Mouse (Mus musculus) midbrain, embryonic 13.5 days (tissue): Measurements from ENCODE around the gene Prpf8. TPM values are rescaled to one million over a fixed set of nuclear protein-coding genes. Genes with fewer than 3 reads are reported as not detected.

ENCODE experiments used
- ATAC-seq: fragments of 200-750 bp; cut with Nextera tagmentation; 2 replicates; pipeline ENCODE4 v1.8.0; 2017; ENCODE audit warnings: mild to moderate bottlenecking, moderate TSS enrichment, moderate library complexity
- H3K27ac ChIP-seq: fragments of 300-500 bp; sonication (generic); 2 replicates; pipeline ENCODE4 v1.5.1; 2015; ENCODE audit warnings: inconsistent platforms, mild to moderate bottlenecking, moderate library complexity
- H3K27me3 ChIP-seq: fragments of 300-500 bp; sonication (generic); 2 replicates; pipeline ENCODE4 v1.6.1; 2015; ENCODE audit warnings: mild to moderate bottlenecking, inconsistent platforms
- H3K36me3 ChIP-seq: fragments of 300-500 bp; sonication (generic); 2 replicates; pipeline ENCODE4 v1.6.1; 2015; ENCODE audit warnings: mild to moderate bottlenecking, inconsistent platforms
- H3K4me1 ChIP-seq: fragments of 300-500 bp; sonication (generic); replicated peaks from 2 replicates; pipeline ENCODE4 v1.6.1; 2015; ENCODE audit warnings: inconsistent platforms
- H3K4me2 ChIP-seq: fragments of 300-500 bp; sonication (generic); replicated peaks from 2 replicates; pipeline ENCODE4 v1.6.1; 2015; ENCODE audit warnings: moderate library complexity, mild to moderate bottlenecking, inconsistent platforms
- H3K4me3 ChIP-seq: fragments of 300-500 bp; sonication (generic); replicated peaks from 2 replicates; pipeline ENCODE4 v1.5.1; 2015; ENCODE audit warnings: mild to moderate bottlenecking, inconsistent platforms
- H3K9ac ChIP-seq: fragments of 300-500 bp; sonication (generic); replicated peaks from 2 replicates; pipeline ENCODE4 v1.6.1; 2015; ENCODE audit warnings: mild to moderate bottlenecking, inconsistent platforms
- H3K9me3 ChIP-seq: fragments of 300-500 bp; sonication (generic); 2 replicates; pipeline ENCODE4 v1.6.1; 2016; ENCODE audit warnings: mild to moderate bottlenecking, inconsistent platforms
- WGBS: fragments of 180-500 bp; shearing (Covaris S2); methylation state at CpG from one replicate; pipeline ENCODE4 v1.1.7; 2015; 5-methylcytosine and 5-hydroxymethylcytosine counted together
- polyA plus RNA-seq: library from polyadenylated mRNA; unstranded; fragments of >200 nt; fragmentation: Nextera tagmentation; extraction: Ambion mirVana; gene quantifications from 2 replicates; pipeline ENCODE4 v1.2.1, GENCODE M21; 2015

The Prpf8 gene
- polyA plus RNA-seq, 1 experiment from 2014 or later, result 61.8 TPM

DNA sequence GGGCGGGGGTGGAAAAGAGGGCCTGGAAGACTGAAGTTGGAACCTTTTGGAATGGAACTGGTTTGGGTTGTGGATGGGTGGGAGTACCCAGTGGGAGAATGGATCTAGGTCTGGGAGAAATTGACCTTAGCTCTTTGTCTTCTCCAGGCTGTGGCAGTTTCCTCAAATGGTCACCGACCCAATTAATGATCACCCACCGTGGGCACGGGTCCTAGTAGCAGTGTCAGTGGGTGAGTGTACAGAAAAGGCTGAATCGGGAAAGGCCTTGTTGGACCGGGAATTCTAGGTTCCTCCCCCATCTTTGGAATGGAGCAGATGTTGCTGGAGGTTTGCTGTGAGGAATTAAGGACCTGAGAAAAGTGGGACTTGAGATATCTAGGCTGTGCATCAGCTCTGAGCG lies 18.2 kb upstream of the Prpf8 start:
- Histone ChIP-seq H3K4me1 (peaks cover 11% of the 10 kb centered on the region), H3K9me3 (no peaks in the 10 kb centered on the region), H3K27ac (no peak overlapping the region), H3K36me3 (peaks cover 19% of the 10 kb centered on the region), H3K9ac (no peak overlapping the region), H3K27me3 (peaks cover 7% of the 10 kb centered on the region; the same call in 1 of the 2 replicates), H3K4me3 (peak overlapping the region; percentile 26; the same call in 1 of the 2 replicates), H3K4me2 (peak overlapping the region; percentile 51)
- ATAC-seq, result no peak
- 65% methylated on average over 7 of the region's 7 CpGs for WGBS

DNA sequence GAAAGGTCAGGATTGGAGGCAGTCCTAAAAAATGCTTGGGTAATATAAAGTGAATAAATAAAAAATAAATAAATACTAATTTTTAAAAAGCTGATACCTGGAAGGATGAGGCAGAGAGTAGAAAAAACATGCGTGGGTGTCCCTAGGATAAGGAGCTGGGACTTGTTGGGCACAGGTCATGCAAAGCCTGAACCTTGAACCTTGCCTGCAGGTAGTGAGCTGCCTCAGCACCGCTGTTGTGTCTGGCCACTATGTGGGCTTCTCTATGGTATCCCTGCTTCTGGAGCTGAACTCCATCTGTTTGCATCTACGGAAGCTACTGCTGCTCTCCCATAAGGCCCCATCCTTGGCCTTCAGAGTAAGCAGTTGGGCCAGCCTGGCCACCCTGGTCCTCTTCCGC lies 17.4 kb upstream of the Prpf8 start:
- peaks cover 8% of the 10 kb centered on the region for H3K4me1 ChIP-seq
- no peak overlapping the region for H3K4me2 ChIP-seq
- 94% methylated on average over 4 of the region's 4 CpGs for WGBS
- no peak for ATAC-seq
- no peak overlapping the region for H3K9ac ChIP-seq
- no peaks in the 10 kb centered on the region for H3K9me3 ChIP-seq
- peaks cover 19% of the 10 kb centered on the region for H3K36me3 ChIP-seq
- no peak overlapping the region for H3K27ac ChIP-seq
- H3K27me3 ChIP-seq, result peaks cover 7% of the 10 kb centered on the region; the same call in 1 of the 2 replicates
- H3K4me3 ChIP-seq, result no peak overlapping the region

DNA sequence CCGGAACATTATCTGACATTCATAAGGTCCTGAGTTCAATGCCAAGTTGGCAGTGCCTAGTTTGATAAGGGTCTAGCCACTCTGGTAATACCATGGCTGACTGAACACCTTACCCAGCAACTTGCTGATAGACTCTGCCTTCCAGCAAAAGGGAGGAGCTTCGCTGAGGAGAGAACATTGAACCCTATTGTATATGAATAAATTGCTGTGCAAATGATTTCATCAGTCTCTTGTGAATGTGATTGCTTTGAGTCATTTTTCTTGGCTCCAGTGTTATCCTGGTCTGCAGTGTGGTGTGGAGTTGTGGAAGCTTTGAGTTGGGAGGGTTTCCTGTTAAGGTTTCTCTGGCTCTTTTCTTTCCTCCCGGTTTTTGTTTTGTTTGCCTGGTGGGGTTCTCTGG lies 15.9 kb upstream of the Prpf8 start:
- no peak overlapping the region for H3K27ac ChIP-seq
- no peak for ATAC-seq
- H3K4me3 ChIP-seq, result no peak overlapping the region
- H3K27me3 ChIP-seq, result peaks cover 7% of the 10 kb centered on the region; the same call in 1 of the 2 replicates
- no peaks in the 10 kb centered on the region for H3K9me3 ChIP-seq
- H3K9ac ChIP-seq, result no peak overlapping the region
- 82% methylated on average over 3 of the region's 3 CpGs for WGBS
- peaks cover 7% of the 10 kb centered on the region; the same call in 1 of the 2 replicates for H3K36me3 ChIP-seq
- no peak overlapping the region for H3K4me2 ChIP-seq
- H3K4me1 ChIP-seq, result peaks cover 8% of the 10 kb centered on the region

DNA sequence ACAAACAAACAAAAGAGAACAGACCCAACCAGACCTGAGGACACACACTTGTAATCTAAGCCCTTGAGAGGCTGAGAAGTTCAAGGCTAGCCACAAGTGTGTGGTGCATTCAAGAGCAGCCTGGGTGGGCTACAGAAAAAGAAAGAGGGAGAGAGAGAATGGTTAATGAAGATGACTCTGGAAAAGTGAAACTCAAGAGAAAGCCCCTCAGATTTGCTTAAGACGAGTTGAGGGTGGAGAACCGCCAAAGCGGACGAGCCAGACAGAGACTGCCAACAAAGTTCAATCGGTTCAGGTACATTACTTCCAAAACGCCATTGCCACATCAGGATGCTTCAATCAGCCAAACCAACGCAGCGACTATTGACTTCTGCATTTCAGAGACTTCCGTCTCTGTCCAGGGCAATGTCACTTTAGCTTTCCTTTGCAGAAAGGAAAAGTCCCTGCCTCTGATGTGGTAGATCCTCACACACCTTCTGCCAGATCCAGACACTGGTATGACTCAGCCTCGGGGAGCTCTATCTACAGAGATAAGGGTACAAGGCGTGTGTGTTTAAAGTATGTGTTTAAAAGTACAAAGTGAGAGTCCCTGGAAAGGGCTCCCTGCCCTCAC lies 14.0 kb upstream of the Prpf8 start:
- Histone ChIP-seq H3K4me1 (peaks cover 6% of the 10 kb centered on the region), H3K27me3 (peaks cover 4% of the 10 kb centered on the region; the same call in 1 of the 2 replicates), H3K4me2 (no peak overlapping the region), H3K9me3 (no peaks in the 10 kb centered on the region), H3K27ac (no peak overlapping the region), H3K36me3 (no peaks in the 10 kb centered on the region), H3K9ac (no peak overlapping the region), H3K4me3 (no peak overlapping the region)
- no peak for ATAC-seq
- 82% methylated on average over 11 of the region's 11 CpGs for WGBS

DNA sequence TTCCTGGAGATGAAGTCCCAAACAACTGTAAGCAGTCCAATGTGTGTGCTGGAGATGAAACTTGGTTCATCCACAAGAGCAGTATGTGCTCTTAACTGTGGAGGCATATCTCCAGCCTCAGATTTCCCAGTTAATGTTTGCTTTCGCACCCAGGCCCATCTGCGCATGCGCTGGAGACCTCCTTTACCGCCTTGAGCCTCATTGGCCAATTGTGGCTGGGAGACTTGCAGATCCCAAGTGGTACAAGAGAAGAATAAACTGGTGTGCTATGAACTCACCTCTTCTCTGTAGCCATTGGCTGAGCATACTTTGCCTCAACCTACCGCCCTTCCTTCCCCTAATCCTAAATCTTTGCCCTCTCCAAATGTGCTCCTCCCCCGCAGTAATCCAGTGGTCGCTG lies 13.2 kb upstream of the Prpf8 start:
- no peak overlapping the region for H3K9ac ChIP-seq
- H3K36me3 ChIP-seq, result no peaks in the 10 kb centered on the region
- no peak for ATAC-seq
- WGBS, result 63% methylated on average over 7 of the region's 7 CpGs
- H3K4me3 ChIP-seq, result no peak overlapping the region
- no peak overlapping the region for H3K4me2 ChIP-seq
- no peaks in the 10 kb centered on the region for H3K4me1 ChIP-seq
- H3K9me3 ChIP-seq, result no peaks in the 10 kb centered on the region
- H3K27ac ChIP-seq, result no peak overlapping the region
- 0 out of 2 replicates have a peak, but pooled peaks cover 3% of the 10 kb centered on the region for H3K27me3 ChIP-seq

DNA sequence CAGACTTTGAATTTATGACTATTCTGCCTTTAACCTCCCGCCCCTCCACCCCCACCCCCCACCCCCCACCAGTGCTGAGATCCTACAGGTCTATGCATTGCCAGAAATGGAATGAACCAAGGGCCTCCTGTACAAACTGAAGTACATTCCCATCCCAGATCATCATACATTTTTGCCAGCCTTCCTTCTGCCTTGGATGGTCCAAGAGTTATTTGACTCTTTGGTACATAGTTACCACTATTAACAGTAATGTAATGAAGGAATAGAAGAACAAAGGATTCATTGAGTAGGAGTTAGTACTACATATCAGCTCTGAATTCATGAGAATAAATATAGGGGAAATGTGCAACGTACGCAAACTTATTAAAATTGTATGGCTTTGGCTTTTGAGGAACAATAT lies 424 bp upstream of the Prpf8 start:
- ATAC-seq, result peak; percentile 51

DNA sequence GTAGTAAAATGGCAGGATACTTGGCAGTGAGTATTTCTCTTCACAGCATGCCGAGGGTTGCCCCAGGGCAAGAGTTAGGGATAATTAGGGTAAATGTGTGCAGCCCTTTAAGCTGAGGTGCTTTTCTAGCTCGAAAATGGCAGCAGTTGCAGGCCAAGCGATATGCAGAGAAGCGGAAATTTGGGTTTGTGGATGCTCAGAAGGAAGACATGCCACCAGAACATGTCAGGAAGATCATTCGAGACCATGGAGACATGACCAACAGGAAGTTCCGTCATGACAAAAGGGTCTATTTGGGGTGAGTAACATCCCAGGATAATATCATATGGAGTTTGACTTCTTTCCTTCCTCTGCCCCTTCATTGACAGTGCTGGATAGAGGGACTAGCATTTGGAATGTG lies 880 bp downstream of the Prpf8 start:
- peaks cover 18% of the 10 kb centered on the region for H3K4me1 ChIP-seq
- no peak overlapping the region for H3K27ac ChIP-seq
- peak overlapping the region; percentile 99 for H3K4me2 ChIP-seq
- H3K9ac ChIP-seq, result peak overlapping the region; percentile 99
- ATAC-seq, result no peak
- H3K4me3 ChIP-seq, result peak overlapping the region; percentile 100
- H3K27me3 ChIP-seq, result peaks cover 10% of the 10 kb centered on the region; the same call in 1 of the 2 replicates
- H3K36me3 ChIP-seq, result peaks cover 36% of the 10 kb centered on the region
- H3K9me3 ChIP-seq, result no peaks in the 10 kb centered on the region
- 46% methylated on average over 6 of the region's 6 CpGs for WGBS

More for the DNA sequence above, 424 bp upstream of the Prpf8 start:
- Histone ChIP-seq H3K4me1 (peaks cover 18% of the 10 kb centered on the region), H3K36me3 (peaks cover 23% of the 10 kb centered on the region), H3K4me2 (peak overlapping the region; percentile 36), H3K27ac (no peak overlapping the region; the same call in 1 of the 2 replicates), H3K9ac (no peak overlapping the region), H3K4me3 (peak overlapping the region; percentile 100), H3K9me3 (no peaks in the 10 kb centered on the region), H3K27me3 (peaks cover 10% of the 10 kb centered on the region; the same call in 1 of the 2 replicates)
- WGBS, result 26% methylated on average over 3 of the region's 3 CpGs

DNA sequence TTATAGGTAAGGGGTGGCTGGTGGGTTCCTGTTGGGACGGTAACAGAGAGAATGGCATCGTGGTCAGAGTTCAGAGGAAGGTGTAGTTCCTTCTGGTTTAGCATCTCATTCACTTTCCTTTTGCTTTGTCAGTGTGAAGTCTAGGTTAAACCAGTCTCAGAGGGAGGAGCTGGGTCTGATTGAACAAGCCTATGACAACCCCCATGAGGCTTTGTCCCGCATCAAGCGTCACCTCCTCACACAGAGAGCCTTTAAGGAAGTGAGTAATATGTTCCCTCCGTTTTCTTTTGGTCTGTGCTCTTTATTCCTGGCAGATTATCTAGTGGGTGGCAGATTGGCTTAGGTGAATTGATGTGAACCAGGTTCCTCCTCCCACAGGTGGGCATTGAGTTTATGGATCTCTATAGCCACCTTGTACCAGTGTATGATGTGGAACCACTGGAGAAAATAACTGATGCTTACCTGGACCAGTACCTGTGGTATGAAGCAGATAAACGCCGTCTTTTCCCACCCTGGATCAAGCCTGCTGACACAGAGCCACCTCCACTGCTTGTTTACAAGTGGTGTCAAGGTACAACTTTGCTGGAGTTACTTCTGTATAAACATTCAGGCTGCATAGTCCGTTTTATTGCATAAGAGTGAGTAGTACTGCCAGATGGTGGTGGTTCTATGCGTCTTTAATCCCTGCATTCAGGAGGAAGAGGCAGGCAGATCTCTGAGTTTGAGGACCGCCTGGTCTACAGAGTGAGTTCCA lies 7.9 kb downstream of the Prpf8 start:
- Histone ChIP-seq H3K4me3 (no peak overlapping the region), H3K4me1 (no peaks in the 10 kb centered on the region), H3K36me3 (peaks cover 99% of the 10 kb centered on the region), H3K27me3 (no peaks in the 10 kb centered on the region), H3K4me2 (no peak overlapping the region), H3K27ac (no peak overlapping the region), H3K9ac (no peak overlapping the region), H3K9me3 (no peaks in the 10 kb centered on the region)
- WGBS, result 94% methylated on average over 10 of the region's 10 CpGs
- ATAC-seq, result no peak

DNA sequence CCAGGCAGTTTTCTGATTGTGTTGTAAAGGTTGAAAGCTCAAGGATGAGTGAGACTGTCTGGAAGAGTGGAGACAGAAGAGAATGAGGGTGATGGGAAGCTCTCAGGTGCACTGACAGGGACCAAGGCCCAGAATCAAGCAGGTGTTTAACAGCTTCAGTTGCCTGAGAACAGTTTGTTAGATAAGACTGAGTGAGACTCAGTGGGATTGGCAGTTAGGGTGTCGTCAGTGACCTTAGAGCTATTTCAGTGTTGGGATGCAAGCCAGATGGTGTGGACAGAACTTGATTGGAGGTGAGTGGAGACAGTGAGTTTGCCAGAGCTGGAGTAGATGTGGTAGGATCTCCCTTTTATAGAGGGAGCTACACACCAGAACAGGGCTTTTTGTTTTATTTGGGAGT lies 11.5 kb downstream of the Prpf8 start:
- Histone ChIP-seq H3K9me3 (no peaks in the 10 kb centered on the region), H3K27me3 (no peaks in the 10 kb centered on the region), H3K9ac (no peak overlapping the region), H3K4me2 (no peak overlapping the region), H3K27ac (no peak overlapping the region), H3K4me3 (no peak overlapping the region), H3K36me3 (peaks cover 99% of the 10 kb centered on the region), H3K4me1 (no peaks in the 10 kb centered on the region)
- no peak for ATAC-seq
- WGBS, result 94% methylated on average over 1 of the region's 1 CpGs

DNA sequence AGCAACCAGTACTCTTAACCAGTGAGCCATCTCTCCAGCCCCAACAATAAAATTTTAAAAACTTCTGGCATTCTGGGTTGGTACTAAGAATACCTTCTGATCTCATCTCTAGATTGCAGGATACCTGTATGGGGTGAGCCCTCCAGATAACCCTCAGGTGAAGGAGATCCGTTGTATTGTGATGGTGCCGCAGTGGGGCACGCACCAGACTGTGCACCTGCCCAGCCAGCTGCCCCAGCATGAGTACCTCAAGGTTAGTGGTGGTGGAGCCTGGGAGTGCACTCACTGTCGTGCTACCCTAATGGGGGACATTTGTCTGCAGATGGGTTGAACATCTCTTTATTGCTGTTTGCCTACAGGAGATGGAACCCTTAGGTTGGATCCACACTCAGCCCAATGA lies 21.5 kb downstream of the Prpf8 start:
- H3K4me3 ChIP-seq, result no peak overlapping the region
- no peaks in the 10 kb centered on the region for H3K27me3 ChIP-seq
- H3K4me2 ChIP-seq, result no peak overlapping the region
- H3K9me3 ChIP-seq, result no peaks in the 10 kb centered on the region
- no peak overlapping the region for H3K9ac ChIP-seq
- H3K27ac ChIP-seq, result no peak overlapping the region
- WGBS, result 97% methylated on average over 4 of the region's 4 CpGs
- ATAC-seq, result no peak
- peaks cover 17% of the 10 kb centered on the region for H3K4me1 ChIP-seq
- H3K36me3 ChIP-seq, result peaks cover 73% of the 10 kb centered on the region

DNA sequence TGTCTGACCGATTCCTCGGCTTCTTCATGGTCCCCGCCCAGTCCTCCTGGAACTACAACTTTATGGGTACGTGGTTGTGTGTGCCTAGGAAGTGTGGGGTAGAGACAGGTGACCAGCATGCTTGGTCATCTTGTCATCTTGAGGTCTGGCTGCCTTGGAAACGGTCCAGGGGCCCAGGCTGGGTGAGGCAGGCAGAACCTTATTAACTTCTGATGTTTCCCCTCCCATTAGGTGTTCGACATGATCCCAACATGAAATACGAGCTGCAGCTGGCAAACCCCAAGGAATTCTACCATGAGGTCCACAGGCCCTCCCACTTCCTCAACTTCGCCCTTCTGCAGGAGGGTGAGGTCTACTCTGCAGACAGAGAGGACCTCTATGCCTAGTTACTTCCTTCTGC lies 22.3 kb downstream of the Prpf8 start:
- no peak overlapping the region for H3K4me3 ChIP-seq
- peaks cover 17% of the 10 kb centered on the region for H3K4me1 ChIP-seq
- peaks cover 66% of the 10 kb centered on the region for H3K36me3 ChIP-seq
- 91% methylated on average over 8 of the region's 8 CpGs for WGBS
- no peak overlapping the region for H3K4me2 ChIP-seq
- H3K27ac ChIP-seq, result no peak overlapping the region
- H3K9ac ChIP-seq, result no peak overlapping the region
- no peaks in the 10 kb centered on the region for H3K9me3 ChIP-seq
- no peaks in the 10 kb centered on the region for H3K27me3 ChIP-seq
- ATAC-seq, result no peak

DNA sequence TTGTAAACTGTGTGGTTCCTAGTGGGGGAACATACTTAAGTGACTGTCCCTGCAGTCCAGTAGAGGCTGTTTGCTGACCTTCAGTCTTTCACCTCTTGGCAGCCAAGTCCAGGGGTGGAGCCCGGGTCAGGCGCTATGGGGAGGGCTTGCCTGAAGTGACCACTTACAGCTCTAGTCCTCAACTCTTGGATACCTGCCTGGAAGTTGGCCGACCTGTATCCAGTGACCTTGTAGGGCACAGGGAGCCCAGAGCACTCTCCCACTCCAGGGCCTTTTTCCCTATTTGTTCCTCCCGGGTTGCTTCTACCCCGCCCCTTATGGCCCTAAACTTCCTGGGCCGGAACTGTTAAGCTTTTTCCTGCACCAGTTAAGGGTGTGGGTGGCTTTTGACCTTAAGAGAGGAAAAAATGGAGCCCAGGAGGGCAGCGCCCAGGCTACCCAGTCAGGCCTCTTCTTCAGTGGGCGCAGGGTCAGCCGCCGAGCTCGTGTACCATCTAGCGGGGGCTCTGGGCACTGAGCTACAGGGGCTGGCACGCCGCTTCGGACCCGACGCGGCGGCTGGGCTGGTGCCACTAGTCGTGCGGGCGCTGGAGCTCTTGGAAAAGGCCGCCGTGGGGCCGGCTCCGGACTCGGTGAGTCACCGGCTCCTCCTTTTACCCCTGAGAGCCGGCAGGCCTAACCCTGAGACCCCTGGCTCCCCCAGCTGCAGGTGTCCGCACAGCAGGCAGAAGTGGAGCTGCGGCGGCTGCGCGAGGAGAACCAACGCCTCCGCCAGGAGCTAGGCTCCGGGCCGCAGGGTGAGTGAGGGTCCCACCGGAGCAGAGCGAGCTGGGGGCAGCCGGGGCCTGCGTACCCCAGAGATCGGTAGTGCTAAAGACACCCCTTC lies 23.4 kb downstream of the Prpf8 start, which contains the start of gene Rilp:
Gene Rilp, plus strand, starts transcription at position 354 of the 886 bp plus-strand sequence.
- peak within 1 kb of the TSS; percentile 51 for H3K4me3 ChIP-seq
- H3K9me3 ChIP-seq, result no peaks in the 10 kb centered on the region
- WGBS, result 3% methylated on average over 43 of the region's 43 CpGs
- peaks cover 17% of the 10 kb centered on the region for H3K4me1 ChIP-seq
- peak within 1 kb of the TSS; percentile 59 for H3K27ac ChIP-seq
- H3K36me3 ChIP-seq, result peaks cover 55% of the 10 kb centered on the region
- no peaks in the 10 kb centered on the region for H3K27me3 ChIP-seq
- peak; percentile 81 for ATAC-seq
- peak within 1 kb of the TSS; percentile 60 for H3K9ac ChIP-seq
- peak within 1 kb of the TSS; percentile 70 for H3K4me2 ChIP-seq
